Mouse (Mus musculus) right cerebral cortex, postnatal 36 days (tissue): ENCODE measurements around the gene Gcsam.

Experiments used
- DNase-seq, 2 experiments: peaks; one replicate each; pipeline ENCODE4 v3.0.0; 2022; ENCODE audit warnings: low spot score in 2 of 2, mixed read lengths in 1 of 2

Gcsam gene

DNA sequence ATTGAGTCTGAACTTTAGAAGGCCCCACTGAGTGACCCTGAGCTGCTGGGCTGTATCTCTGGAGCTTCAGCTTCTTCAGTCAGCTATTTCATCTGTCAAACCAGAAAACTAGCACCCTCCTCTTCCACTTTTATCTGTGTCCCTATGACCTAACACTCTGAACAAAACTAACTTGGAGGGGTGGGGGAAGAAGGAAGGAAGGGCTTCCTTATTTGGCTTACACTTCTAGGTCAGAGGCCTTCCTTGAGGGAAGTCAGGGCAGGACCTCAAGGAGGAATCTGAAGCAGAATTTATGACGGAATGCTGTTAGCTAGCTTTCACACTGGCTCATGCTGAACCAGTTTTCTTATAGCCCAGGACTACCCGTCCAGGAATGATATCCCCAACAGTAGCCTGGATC lies 41.3 kb downstream of the Gcsam start:
- no peak for DNase-seq

- DNase-seq = no peak
Observed at GRCm38 (mm10) chr16:45653009-45653933, 43.1 kb downstream of the Gcsam start.

- no peak for DNase-seq
Observed at GRCm38 (mm10) chr16:45653934-45654332, 43.8 kb downstream of the Gcsam start, which contains the start of gene BC016579. Gene BC016579, minus strand, starts transcription at chr16:45654068.

- DNase-seq = no peak
Observed at GRCm38 (mm10) chr16:45654465-45654864, 44.3 kb downstream of the Gcsam start.

GRCm38 (mm10) chr16:45657574-45658159 lies 47.5 kb downstream of the Gcsam start:
- no peak for DNase-seq

DNA sequence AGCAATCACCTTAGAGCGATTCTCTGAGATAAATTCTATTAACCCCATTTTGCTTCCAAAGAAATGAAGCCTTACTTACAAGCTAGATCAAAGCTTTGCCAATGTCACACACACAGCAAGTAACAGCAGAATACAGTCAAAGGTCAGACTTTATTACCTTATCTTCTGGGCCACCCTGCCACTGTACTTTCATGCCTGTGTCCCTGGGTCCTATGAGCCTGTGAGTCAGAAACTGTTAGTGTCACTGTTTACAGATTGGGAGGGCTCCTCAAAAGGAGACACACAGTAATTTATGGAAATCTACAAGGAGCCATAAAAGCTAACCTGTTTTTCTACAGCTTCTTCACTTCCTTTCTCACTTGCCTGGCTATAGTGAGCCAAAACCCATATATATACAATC lies 48.1 kb downstream of the Gcsam start:
- no peak for DNase-seq

- DNase-seq = peak; percentile 14 to 65
Observed at GRCm38 (mm10) chr16:45659596-45659995, 49.4 kb downstream of the Gcsam start.

DNA sequence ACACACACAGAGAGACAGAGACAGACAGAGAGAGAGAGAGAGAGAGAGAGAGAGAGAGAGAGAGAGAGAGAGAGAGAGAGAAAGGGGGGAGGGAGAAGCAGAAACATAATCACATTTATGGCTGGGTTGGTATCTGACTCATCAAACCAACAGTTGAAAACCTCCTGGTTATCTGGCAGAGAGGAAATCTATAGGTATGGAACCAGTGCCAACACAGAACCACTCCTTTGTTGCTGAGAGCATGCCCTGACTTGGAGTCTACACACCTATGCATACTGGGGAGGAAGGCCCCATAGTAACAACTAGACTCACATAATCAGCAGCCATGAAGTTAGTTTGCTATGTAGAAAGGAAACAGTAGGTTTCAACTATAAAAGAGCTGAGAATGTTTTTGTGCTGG lies 52.2 kb downstream of the Gcsam start:
- no peak for DNase-seq

GRCm38 (mm10) chr16:45666136-45666535 lies 56.0 kb downstream of the Gcsam start:
- no peak for DNase-seq

DNA sequence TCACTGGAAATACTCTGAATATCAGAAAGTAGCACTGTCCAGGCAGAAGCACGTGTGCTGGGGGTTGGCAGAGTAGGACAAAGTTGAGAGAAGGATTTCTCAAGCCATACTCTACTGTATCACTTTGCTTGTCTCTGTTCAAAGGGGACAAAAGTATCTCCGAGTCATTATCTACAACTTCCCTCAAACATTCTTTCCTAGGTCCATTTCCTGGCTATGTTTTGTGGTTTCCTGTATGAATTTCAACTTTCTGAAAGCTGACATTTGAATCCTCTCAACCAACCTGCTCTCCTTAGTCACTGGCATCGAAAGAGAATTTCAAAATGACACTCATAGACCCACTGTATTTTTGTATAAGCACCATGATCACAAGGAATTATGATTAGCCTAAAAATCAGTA lies 58.0 kb downstream of the Gcsam start:
- DNase-seq = no peak

- no peak for DNase-seq
Observed at GRCm38 (mm10) chr16:45670005-45670404, 59.8 kb downstream of the Gcsam start.
